Mouse (Mus musculus) E14TG2a.4 (cell line): ENCODE measurements around the gene Tdp2.
"Not testable (repeated sequence)": the region's sequence is repeated elsewhere in the genome, so short reads cannot be mapped to it uniquely, and the experiment has no call there.

Source experiments
- H3K27me3 ChIP-seq: 2 replicates; pipeline ENCODE4 v1.6.1; 2014; ENCODE audit warnings: low read length, control low read depth; ENCODE audit not compliant: insufficient read depth
- H3K36me3 ChIP-seq: 2 replicates; pipeline ENCODE4 v1.6.1; 2014; ENCODE audit warnings: low read length, control low read depth; ENCODE audit not compliant: insufficient read depth
- H3K4me1 ChIP-seq: replicated peaks from 2 replicates; pipeline ENCODE4 v1.6.1; 2014; ENCODE audit warnings: low read depth, low read length, control low read depth
- H3K4me3 ChIP-seq: replicated peaks from 2 replicates; pipeline ENCODE4 v1.5.1; 2014; ENCODE audit warnings: mild to moderate bottlenecking, low read length
- H3K9me3 ChIP-seq: 2 replicates; pipeline ENCODE4 v1.6.1; 2014; ENCODE audit warnings: low read length, control low read depth
- CTCF ChIP-seq: conservative IDR thresholded peaks from 2 replicates; pipeline ENCODE4 v1.5.1; 2014; ENCODE audit warnings: low read length
- NANOG ChIP-seq: IDR thresholded peaks from 2 replicates; pipeline ENCODE4 v1.6.1; 2014; ENCODE audit warnings: borderline replicate concordance, low read length, mixed read lengths
- POU5F1 ChIP-seq: IDR thresholded peaks from 2 replicates; pipeline ENCODE4 v1.6.1; 2014; ENCODE audit warnings: low read length, borderline replicate concordance

Tdp2 gene

GRCm38 (mm10) chr13:24832811-24833155 is 1.3 kb downstream of the Tdp2 start:
- Histone ChIP-seq H3K9me3 (no peaks in the 10 kb centered on the region), H3K36me3 (peaks cover 40% of the 10 kb centered on the region), H3K4me1 (peaks cover 56% of the 10 kb centered on the region), H3K4me3 (peak overlapping the region; percentile 97), H3K27me3 (no peaks in the 10 kb centered on the region)
- no peak for TF ChIP-seq CTCF
- no peak for TF ChIP-seq POU5F1
- no peak for TF ChIP-seq NANOG

- H3K4me3 ChIP-seq: peak overlapping the region; percentile 11; the same call in 1 of the 2 replicates
- peak; percentile 92 for TF ChIP-seq NANOG
- peaks cover 74% of the 10 kb centered on the region for H3K4me1 ChIP-seq
- peaks cover 73% of the 10 kb centered on the region for H3K36me3 ChIP-seq
- H3K27me3 ChIP-seq, H3K9me3 ChIP-seq: not testable (repeated sequence)
These were observed 6.3 kb downstream of the Tdp2 start for GRCm38 (mm10) chr13:24837765-24838164.

DNA sequence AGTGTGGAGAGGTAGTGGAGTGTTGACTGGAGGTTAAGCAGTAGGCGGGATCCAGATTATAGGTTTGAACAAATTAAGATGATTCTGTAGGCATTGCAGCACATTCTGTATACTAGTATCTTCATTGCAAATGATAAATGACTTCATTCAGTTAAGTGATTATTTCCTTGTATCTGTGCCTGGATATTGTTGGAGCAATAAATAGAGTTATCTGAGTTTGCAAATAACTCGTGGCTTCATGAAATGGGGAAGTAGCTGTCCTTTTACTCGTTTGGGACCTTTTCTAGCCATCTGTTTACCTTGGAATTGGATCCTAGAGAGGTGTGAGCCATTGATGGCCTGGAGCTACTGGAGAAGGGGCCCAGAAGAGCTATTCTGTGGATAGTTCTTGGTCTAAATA is 8.4 kb downstream of the Tdp2 start:
- no peaks in the 10 kb centered on the region for H3K9me3 ChIP-seq
- peaks cover 58% of the 10 kb centered on the region for H3K4me1 ChIP-seq
- no peak for TF ChIP-seq NANOG
- TF ChIP-seq POU5F1: no peak
- no peak for TF ChIP-seq CTCF
- no peak overlapping the region for H3K4me3 ChIP-seq
- H3K36me3 ChIP-seq: peaks cover 57% of the 10 kb centered on the region
- H3K27me3 ChIP-seq: no peaks in the 10 kb centered on the region

DNA sequence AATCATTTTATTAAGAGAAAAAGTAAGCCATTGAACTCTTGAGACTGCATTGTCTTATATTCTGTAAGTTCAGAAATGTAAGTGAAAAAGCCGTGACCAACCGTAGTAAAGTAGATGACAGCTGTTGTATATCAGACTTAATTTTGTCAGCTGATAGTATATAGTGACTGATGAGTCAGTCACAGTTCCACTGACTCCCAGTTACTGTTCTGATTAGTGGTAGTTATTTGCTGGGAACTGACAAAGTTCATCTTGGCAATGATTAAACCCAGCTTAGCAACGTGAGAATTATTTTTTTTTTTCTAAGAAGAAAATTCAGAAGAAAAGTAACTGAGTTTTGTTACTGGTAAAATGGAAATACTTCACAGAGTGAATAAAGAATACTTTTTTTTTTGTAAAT is 10.2 kb downstream of the Tdp2 start:
- Histone ChIP-seq H3K9me3 (no peaks in the 10 kb centered on the region), H3K4me3 (no peak overlapping the region), H3K27me3 (peaks cover 5% of the 10 kb centered on the region), H3K4me1 (peaks cover 47% of the 10 kb centered on the region), H3K36me3 (peaks cover 41% of the 10 kb centered on the region)
- TF ChIP-seq CTCF: no peak
- TF ChIP-seq POU5F1: no peak
- TF ChIP-seq NANOG: no peak

DNA sequence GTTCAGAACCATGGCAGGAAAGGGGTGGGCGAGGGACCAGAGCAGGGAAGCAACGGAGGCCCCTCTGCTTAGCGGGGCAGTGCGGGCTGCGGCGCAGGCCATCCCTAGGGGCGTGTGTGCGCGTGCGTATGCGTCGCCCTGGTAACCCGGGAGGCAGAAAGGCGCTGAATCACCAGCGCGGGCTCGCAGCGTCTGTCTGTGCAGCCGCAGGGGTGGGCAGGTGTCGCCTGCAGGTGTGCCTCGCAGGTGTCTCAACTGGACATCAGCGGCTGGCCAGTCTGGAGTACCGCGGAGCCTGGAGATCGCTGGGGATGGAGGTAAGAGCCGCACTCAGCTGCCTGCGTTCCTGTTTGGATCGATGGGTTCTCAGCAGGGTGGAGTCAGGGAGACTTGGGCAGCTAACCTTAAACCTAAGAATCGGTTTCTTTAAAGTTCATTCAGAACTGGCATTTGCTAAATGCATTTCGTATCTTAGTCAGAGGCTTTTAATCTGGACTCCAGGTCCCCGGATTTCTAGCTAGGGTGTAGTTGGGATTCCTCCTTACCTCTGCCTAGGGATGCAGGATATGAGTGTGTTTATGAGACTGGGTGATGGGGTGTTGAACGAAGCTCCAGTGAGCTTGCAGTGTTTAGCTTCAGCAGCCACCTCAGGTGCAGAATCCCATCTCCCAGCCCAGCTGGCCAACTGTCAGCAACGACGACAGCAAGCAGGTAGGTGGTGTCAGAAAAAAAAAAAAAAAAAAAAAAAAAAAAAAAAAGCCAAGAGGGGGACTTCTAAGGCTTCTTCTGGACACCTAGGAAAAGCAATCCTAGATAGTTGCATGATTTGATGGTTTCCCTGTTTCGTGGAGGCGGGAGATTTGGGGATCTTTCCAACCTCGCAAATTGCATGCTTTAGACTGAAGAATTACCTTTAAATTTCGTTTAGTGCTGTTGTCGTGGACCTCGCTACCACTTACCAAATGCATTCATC is 13.8 kb downstream of the Tdp2 start, which contains the start of gene D130043K22Rik:
TSS of gene D130043K22Rik (plus strand) at position 153 of the 973 bp plus-strand sequence.
- TF ChIP-seq NANOG (no peak), CTCF (no peak), POU5F1 (no peak)
- H3K4me1 ChIP-seq: peaks cover 12% of the 10 kb centered on the region
- no peaks in the 10 kb centered on the region for H3K9me3 ChIP-seq
- H3K27me3 ChIP-seq: peaks cover 5% of the 10 kb centered on the region
- H3K4me3 ChIP-seq: peak within 1 kb of the TSS; percentile 79
- H3K36me3 ChIP-seq: peaks cover 22% of the 10 kb centered on the region

GRCm38 (mm10) chr13:24849318-24849717 is 17.8 kb downstream of the Tdp2 start:
- Histone ChIP-seq H3K4me3 (no peak overlapping the region), H3K9me3 (no peaks in the 10 kb centered on the region), H3K27me3 (peaks cover 5% of the 10 kb centered on the region), H3K4me1 (peaks cover 10% of the 10 kb centered on the region), H3K36me3 (no peaks in the 10 kb centered on the region)
- TF ChIP-seq CTCF: no peak
- no peak for TF ChIP-seq NANOG
- no peak for TF ChIP-seq POU5F1

DNA sequence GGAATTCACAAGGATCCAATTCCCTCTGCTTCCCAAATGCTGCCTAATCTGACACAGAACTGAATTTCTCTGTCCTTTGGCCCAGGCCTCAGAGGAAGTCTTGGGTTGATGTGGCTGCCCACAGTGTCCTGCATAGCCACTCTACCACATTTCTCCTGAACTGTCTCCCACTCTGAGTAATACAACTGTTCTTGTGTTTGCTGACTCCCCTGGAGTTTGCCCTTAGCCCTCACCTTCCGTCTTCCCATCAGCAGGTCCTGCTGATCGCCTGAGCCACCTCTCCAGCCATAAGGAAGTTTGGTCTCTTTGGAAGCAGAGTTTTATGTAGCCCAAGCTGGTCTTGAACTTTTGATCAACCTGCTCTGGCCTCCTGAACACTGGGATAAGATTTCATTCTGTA is 20.5 kb downstream of the Tdp2 start:
- no peak for TF ChIP-seq CTCF
- TF ChIP-seq POU5F1: no peak
- TF ChIP-seq NANOG: no peak
- H3K36me3 ChIP-seq: no peaks in the 10 kb centered on the region
- H3K27me3 ChIP-seq: no peaks in the 10 kb centered on the region; the same call in 1 of the 2 replicates
- H3K9me3 ChIP-seq: no peaks in the 10 kb centered on the region
- H3K4me3 ChIP-seq: no peak overlapping the region
- peaks cover 5% of the 10 kb centered on the region for H3K4me1 ChIP-seq

DNA sequence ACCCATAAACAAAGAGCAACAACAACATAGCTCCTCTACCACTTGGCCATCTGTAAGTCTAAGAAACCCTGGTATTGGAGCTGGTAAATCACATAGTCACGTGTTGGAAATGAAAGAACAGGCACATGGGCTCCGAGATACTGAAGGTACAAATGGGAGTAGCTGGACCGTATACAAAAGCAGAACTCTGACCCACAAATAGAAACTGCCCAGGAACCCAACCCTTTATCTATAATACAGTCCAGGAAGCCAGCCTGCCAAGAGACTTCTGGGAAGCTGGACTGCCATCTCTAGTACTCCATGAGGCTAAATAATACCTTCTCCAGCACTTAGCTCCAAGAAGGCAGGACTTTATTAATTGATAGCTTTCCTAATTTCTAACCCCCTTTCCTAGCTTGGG is 21.1 kb downstream of the Tdp2 start:
- no peak for TF ChIP-seq NANOG
- no peak for TF ChIP-seq POU5F1
- no peak for TF ChIP-seq CTCF
- Histone ChIP-seq H3K27me3 (no peaks in the 10 kb centered on the region; the same call in 1 of the 2 replicates), H3K4me1 (peaks cover 11% of the 10 kb centered on the region), H3K4me3 (no peak overlapping the region), H3K36me3 (no peaks in the 10 kb centered on the region), H3K9me3 (no peaks in the 10 kb centered on the region)

DNA sequence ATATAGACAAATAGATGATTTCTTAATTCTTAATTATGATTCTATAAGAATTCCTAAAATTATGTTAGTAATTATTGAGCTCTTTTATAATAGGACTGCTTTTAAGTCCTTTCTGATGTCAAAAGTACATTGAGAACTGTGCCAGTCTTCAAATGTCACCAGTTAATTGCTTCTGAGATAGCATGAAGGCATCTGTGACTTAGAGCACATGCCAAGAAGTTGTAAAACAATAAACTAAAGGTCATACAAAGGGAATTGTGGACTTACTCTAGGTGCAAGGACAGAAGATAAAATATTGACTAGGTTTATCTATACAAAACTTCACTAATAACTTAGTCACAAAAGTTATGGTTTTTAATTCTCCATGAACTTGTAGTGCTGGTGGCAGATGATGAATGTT is 27.6 kb downstream of the Tdp2 start:
- Histone ChIP-seq H3K36me3 (no peaks in the 10 kb centered on the region), H3K27me3 (peaks cover 11% of the 10 kb centered on the region; the same call in 1 of the 2 replicates), H3K4me3 (no peak overlapping the region), H3K4me1 (peaks cover 36% of the 10 kb centered on the region), H3K9me3 (no peaks in the 10 kb centered on the region)
- TF ChIP-seq POU5F1 (no peak), CTCF (no peak), NANOG (no peak)
